Mouse (Mus musculus) liver, postnatal 0 days (tissue): Measurements from ENCODE around the gene Invs. TPM values are rescaled to one million over a fixed set of nuclear protein-coding genes. Genes with fewer than 3 reads are reported as not detected.
A peak's percentile ranks its signal among the peaks of the same experiment; 100 is the strongest.

Source experiments
- ATAC-seq: fragments of 200-750 bp; cut with Nextera tagmentation; 2 replicates; pipeline ENCODE4 v1.8.0; 2017; ENCODE audit warnings: mild to moderate bottlenecking, moderate library complexity
- DNase-seq: peaks from one replicate; pipeline ENCODE4 v3.0.0-alpha.2; 2016
- H3K27ac ChIP-seq: fragments of 300-500 bp; sonication (generic); 2 replicates; pipeline ENCODE4 v1.5.1; 2014; ENCODE audit warnings: antibody characterized with exemption, moderate library complexity, mild to moderate bottlenecking, low read depth
- H3K27me3 ChIP-seq: fragments of 300-500 bp; sonication (generic); 2 replicates; pipeline ENCODE4 v1.6.1; 2014; ENCODE audit warnings: low read length, control low read depth, mixed read lengths; ENCODE audit not compliant: insufficient read depth
- H3K36me3 ChIP-seq: fragments of 300-500 bp; sonication (generic); replicated peaks from 2 replicates; pipeline ENCODE4 v1.6.1; 2014; ENCODE audit warnings: mild to moderate bottlenecking, control low read depth, low read length, moderate library complexity, mixed read lengths; ENCODE audit not compliant: insufficient read depth
- H3K4me1 ChIP-seq: fragments of 300-500 bp; sonication (generic); 2 replicates; pipeline ENCODE4 v1.6.1; 2014; ENCODE audit warnings: antibody characterized with exemption, mild to moderate bottlenecking, control low read depth; ENCODE audit not compliant: insufficient read depth
- H3K4me2 ChIP-seq: fragments of 300-500 bp; sonication (generic); 2 replicates; pipeline ENCODE4 v1.6.1; 2014; ENCODE audit warnings: low read depth, mild to moderate bottlenecking, low read length, moderate library complexity, mixed read lengths
- H3K4me3 ChIP-seq: fragments of 300-500 bp; sonication (generic); 2 replicates; pipeline ENCODE4 v1.5.1; 2014; ENCODE audit warnings: low read depth, low read length
- H3K9ac ChIP-seq: fragments of 300-500 bp; sonication (generic); replicated peaks from 2 replicates; pipeline ENCODE4 v1.6.1; 2014; ENCODE audit warnings: mild to moderate bottlenecking, moderate library complexity
- H3K9me3 ChIP-seq: fragments of 300-500 bp; sonication (generic); 2 replicates; pipeline ENCODE4 v1.6.1; 2016; ENCODE audit warnings: mild to moderate bottlenecking, control low read depth, low read length, mixed read lengths
- CTCF ChIP-seq: sonication (generic); IDR thresholded peaks from 2 replicates; pipeline ENCODE4 v1.5.1; 2016; ENCODE audit warnings: antibody characterized with exemption, low read depth
- EP300 ChIP-seq: IDR thresholded peaks from 2 replicates; pipeline ENCODE4 v1.6.1; 2016; ENCODE audit warnings: antibody characterized with exemption, low read depth, mild to moderate bottlenecking
- WGBS: fragments of 180-500 bp; shearing (Covaris S2); extraction: QIAGEN DNeasy Blood & Tissue Kit; methylation state at CpG from one replicate; pipeline ENCODE4 v1.1.7; 2014; ENCODE audit not compliant: insufficient replicate concordance; 5-methylcytosine and 5-hydroxymethylcytosine counted together
- polyA plus RNA-seq: library from polyadenylated mRNA; unstranded; fragments of >200 nt; fragmentation: Nextera tagmentation; extraction: Ambion mirVana; gene quantifications from 2 replicates; pipeline ENCODE4 v1.2.1, GENCODE M21; 2015

Gene Invs
- polyA plus RNA-seq, 1 experiment from 2014 or later: 1.3 TPM

DNA sequence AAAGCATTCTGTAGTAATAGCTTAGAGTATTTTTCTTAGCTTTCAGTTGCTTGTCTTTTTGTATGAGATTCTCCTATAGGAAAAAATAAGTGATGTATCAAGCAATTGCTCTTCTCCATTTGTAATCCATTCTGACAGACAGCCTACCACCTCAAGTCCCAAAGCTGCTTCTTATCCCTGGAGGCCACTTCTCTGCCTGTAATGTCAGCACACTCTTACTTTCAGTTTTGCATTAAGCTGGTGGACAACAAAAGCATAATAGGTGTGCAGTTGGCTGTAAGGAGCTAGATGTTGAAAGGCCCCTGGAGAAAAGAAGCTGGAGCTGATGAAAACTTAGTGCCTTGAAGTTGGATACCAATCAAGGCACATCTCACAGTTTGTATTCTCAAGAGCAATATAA, 26.3 kb upstream of the Invs start:
- Histone ChIP-seq H3K9ac (0 out of 2 replicates have a peak overlapping the region, but pooled peaks have one; percentile 26), H3K4me1 (peaks cover 3% of the 10 kb centered on the region; the same call in 1 of the 2 replicates), H3K4me2 (no peak overlapping the region), H3K27me3 (no peaks in the 10 kb centered on the region), H3K36me3 (no peaks in the 10 kb centered on the region), H3K4me3 (no peak overlapping the region), H3K27ac (no peak overlapping the region), H3K9me3 (no peaks in the 10 kb centered on the region)
- ATAC-seq: no peak
- no peak for DNase-seq
- TF ChIP-seq CTCF: no peak
- no peak for TF ChIP-seq EP300

DNA sequence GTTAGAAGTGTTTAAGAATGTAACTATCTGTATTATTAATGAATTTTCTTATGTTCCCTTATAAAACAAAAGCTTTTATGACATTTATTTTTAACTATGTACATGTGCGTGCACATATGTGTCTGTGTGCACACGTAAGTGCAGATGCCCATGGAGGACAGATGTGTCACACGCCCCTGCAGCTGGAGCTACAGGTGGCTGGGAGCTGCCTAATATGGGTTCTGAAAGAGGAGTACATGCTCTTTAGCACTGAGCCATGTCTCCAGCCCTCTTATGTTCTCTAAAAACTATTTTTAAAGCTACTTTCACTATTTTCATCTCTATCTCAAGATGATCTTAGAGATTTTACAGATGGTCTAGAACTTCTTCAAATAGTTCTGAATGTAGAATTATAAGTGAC, 21.5 kb upstream of the Invs start:
- no peak for TF ChIP-seq EP300
- no peak for TF ChIP-seq CTCF
- no peaks in the 10 kb centered on the region for H3K27me3 ChIP-seq
- DNase-seq (no peak), ATAC-seq (no peak)
- H3K4me1 ChIP-seq: peaks cover 3% of the 10 kb centered on the region; the same call in 1 of the 2 replicates
- no peak overlapping the region for H3K9ac ChIP-seq
- no peak overlapping the region for H3K27ac ChIP-seq
- no peak overlapping the region for H3K4me2 ChIP-seq
- H3K9me3 ChIP-seq: no peaks in the 10 kb centered on the region
- H3K36me3 ChIP-seq: no peaks in the 10 kb centered on the region
- WGBS: 83% methylated on average over 3 of the region's 3 CpGs
- no peak overlapping the region for H3K4me3 ChIP-seq

DNA sequence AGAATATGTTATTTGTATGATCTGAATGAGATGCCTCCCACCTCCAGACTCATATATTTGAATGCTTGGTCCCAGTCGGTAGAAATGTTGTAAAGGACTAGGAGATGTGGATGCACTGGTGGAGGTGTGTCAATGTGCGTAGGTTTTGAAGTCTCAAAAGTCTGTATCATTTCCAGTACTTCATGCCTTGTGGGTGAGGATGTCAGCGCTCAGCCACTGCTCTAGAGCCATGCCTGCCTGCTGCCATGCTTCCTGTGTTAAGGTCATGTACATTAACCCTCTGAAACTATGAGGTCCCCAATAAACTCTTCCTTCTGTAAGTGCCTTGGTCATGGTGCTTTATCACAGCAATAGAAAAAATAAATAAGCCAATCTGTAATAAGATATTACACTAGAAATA, 11.9 kb upstream of the Invs start:
- WGBS: 79% methylated on average over 3 of the region's 3 CpGs
- H3K27me3 ChIP-seq: no peaks in the 10 kb centered on the region
- ATAC-seq: no peak
- H3K4me3 ChIP-seq: no peak overlapping the region
- peaks cover 7% of the 10 kb centered on the region; the same call in 1 of the 2 replicates for H3K4me1 ChIP-seq
- DNase-seq: no peak
- no peak for TF ChIP-seq EP300
- TF ChIP-seq CTCF: no peak
- H3K27ac ChIP-seq: no peak overlapping the region
- H3K4me2 ChIP-seq: no peak overlapping the region
- H3K9me3 ChIP-seq: no peaks in the 10 kb centered on the region
- no peaks in the 10 kb centered on the region for H3K36me3 ChIP-seq
- no peak overlapping the region for H3K9ac ChIP-seq

DNA sequence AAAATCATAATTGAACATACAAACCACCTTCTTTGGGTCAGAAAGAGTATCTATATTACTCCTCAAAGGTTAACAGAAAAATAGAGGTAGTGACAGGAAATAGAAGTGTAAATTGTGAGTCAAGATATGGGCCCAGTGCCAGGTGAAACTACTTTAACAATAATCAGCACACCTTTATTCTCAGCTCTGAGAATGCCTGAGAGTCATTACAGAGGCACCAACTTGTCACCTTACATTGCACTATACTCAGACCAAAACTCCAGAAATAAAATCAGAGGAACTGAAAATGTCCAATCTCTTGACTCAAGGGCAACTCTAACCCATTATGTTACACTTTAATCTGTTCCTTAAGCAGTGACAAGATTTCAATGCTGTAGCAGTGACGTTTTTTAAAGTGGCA, 11.4 kb upstream of the Invs start:
- Histone ChIP-seq H3K4me2 (no peak overlapping the region), H3K4me3 (no peak overlapping the region), H3K4me1 (peaks cover 7% of the 10 kb centered on the region; the same call in 1 of the 2 replicates), H3K9me3 (no peaks in the 10 kb centered on the region), H3K9ac (no peak overlapping the region), H3K27me3 (no peaks in the 10 kb centered on the region), H3K36me3 (no peaks in the 10 kb centered on the region), H3K27ac (no peak overlapping the region)
- ATAC-seq: no peak
- 65% methylated on average over 1 of the region's 1 CpGs for WGBS
- no peak for TF ChIP-seq EP300
- TF ChIP-seq CTCF: no peak
- no peak for DNase-seq

DNA sequence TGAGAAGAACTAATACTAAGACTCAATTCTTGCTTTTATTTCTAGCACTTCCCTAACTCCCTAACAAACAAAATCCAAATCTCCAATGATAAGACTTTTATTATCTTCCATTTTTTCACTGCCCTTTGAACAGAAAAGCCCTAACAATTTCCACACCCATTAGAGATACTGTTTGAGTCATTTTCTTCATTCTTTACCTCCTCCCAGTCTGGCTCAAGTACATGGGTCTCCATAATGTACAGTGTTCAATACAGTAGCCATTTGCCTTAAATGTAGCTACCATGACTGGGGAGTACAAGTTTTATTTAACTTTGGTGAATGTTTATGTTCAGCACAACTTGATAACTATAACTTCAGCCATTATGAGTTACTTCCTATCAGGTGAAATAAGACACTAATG, 9.0 kb upstream of the Invs start:
- no peak overlapping the region for H3K4me2 ChIP-seq
- no peaks in the 10 kb centered on the region for H3K27me3 ChIP-seq
- no peak overlapping the region for H3K9ac ChIP-seq
- no peak for TF ChIP-seq EP300
- no peak for TF ChIP-seq CTCF
- H3K36me3 ChIP-seq: no peaks in the 10 kb centered on the region
- no peak overlapping the region for H3K4me3 ChIP-seq
- H3K9me3 ChIP-seq: no peaks in the 10 kb centered on the region
- DNase-seq (no peak), ATAC-seq (no peak)
- H3K27ac ChIP-seq: no peak overlapping the region
- H3K4me1 ChIP-seq: peaks cover 7% of the 10 kb centered on the region

DNA sequence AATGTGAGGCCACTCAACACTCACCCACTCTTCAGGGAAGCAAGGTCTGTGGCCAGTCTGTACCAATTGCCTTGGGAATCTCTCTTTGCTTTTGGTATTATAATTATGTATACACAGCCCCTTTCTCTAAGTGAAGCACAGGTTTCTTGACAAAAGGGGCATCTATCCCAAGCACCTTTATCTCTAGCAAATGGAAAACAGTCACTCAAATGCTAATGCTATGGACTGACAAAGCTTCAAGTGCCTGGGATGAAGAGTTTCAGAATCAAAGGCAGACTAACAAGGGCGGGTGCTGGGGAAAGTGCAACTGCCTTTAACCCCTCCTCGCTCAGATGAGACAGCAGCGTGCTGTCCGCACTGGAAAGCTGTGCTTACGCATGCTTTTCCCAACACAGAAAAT, 7.7 kb upstream of the Invs start:
- Histone ChIP-seq H3K27me3 (no peaks in the 10 kb centered on the region), H3K27ac (no peak overlapping the region), H3K9me3 (no peaks in the 10 kb centered on the region), H3K9ac (no peak overlapping the region), H3K4me3 (no peak overlapping the region), H3K36me3 (no peaks in the 10 kb centered on the region), H3K4me2 (no peak overlapping the region), H3K4me1 (peaks cover 11% of the 10 kb centered on the region)
- DNase-seq: no peak
- 78% methylated on average over 5 of the region's 5 CpGs for WGBS
- no peak for ATAC-seq
- TF ChIP-seq EP300: no peak
- no peak for TF ChIP-seq CTCF
